Mouse (Mus musculus): Measurements from ENCODE around the gene Errfi1. TPM values are rescaled to one million over a fixed set of nuclear protein-coding genes. Genes with fewer than 3 reads are reported as not detected.

The Errfi1 gene
- polyA plus RNA-seq, 1 experiment: 32.4 TPM

- H3K27me3 ChIP-seq (ENCODE audit: control insufficient read depth, insufficient read depth, low read length): no peaks in the 10 kb centered on the region
- WGBS: 43% methylated on average over 5 of the region's 5 CpGs
- H3K27ac ChIP-seq (ENCODE audit: insufficient read depth, low read length): no peak overlapping the region
- no peak for DNase-seq
- H3K4me1 ChIP-seq (ENCODE audit: control insufficient read depth, insufficient read depth, low read length): no peaks in the 10 kb centered on the region
- TF ChIP-seq POLR2A (IDR thresholded peaks at IDR 0.05; ENCODE audit: borderline replicate concordance, insufficient read depth, low read length) (no peak), CTCF (IDR thresholded peaks at IDR 0.05; ENCODE audit: borderline replicate concordance, insufficient read depth, low read depth, low read length) (no peak)
- no peak overlapping the region for H3K4me3 ChIP-seq (replicated peaks; ENCODE audit: insufficient read depth, low read depth, low read length)
Observed at GRCm38 (mm10) chr4:150835163-150835562, 18.6 kb upstream of the Errfi1 start.

- WGBS: 90% methylated on average over 13 of the region's 13 CpGs
- DNase-seq: no peak
- Histone ChIP-seq H3K27me3 (ENCODE audit: control insufficient read depth, insufficient read depth, low read length) (no peaks in the 10 kb centered on the region), H3K4me3 (replicated peaks; ENCODE audit: insufficient read depth, low read depth, low read length) (no peak overlapping the region), H3K4me1 (ENCODE audit: control insufficient read depth, insufficient read depth, low read length) (no peaks in the 10 kb centered on the region), H3K27ac (ENCODE audit: insufficient read depth, low read length) (no peak overlapping the region)
- TF ChIP-seq POLR2A (IDR thresholded peaks at IDR 0.05; ENCODE audit: borderline replicate concordance, insufficient read depth, low read length): no peak
- no peak for TF ChIP-seq CTCF (IDR thresholded peaks at IDR 0.05; ENCODE audit: borderline replicate concordance, insufficient read depth, low read depth, low read length)
Observed at GRCm38 (mm10) chr4:150836258-150836657, 17.5 kb upstream of the Errfi1 start.

- 86% methylated on average over 12 of the region's 12 CpGs for WGBS
- no peak for DNase-seq
- no peak for TF ChIP-seq POLR2A (IDR thresholded peaks at IDR 0.05; ENCODE audit: borderline replicate concordance, insufficient read depth, low read length)
- TF ChIP-seq CTCF (IDR thresholded peaks at IDR 0.05; ENCODE audit: borderline replicate concordance, insufficient read depth, low read depth, low read length): no peak
Observed at GRCm38 (mm10) chr4:150836961-150837360, 16.8 kb upstream of the Errfi1 start.

DNA sequence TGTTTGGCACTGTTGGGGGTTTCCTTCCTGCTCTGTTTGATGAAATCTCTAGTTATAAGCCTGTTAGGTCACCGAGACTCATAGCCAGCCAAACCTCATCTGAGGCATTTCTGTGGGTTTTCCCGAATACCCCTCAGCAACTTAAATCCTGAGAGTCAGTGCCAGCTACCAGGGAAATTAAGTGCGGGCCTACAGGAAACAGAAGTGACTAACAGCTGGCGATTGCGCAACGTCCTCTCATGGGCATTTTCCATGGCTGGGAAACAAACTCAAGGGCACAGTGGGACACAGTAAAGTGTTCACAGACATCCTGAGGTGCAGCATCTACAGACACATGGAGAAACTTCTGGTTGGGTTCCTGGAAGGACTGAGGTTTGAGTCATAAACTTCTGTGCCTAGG, 16.3 kb upstream of the Errfi1 start:
- WGBS: 81% methylated on average over 6 of the region's 6 CpGs
- DNase-seq: no peak
- no peak for TF ChIP-seq POLR2A (IDR thresholded peaks at IDR 0.05; ENCODE audit: borderline replicate concordance, insufficient read depth, low read length)
- Histone ChIP-seq H3K27ac (ENCODE audit: insufficient read depth, low read length) (no peak overlapping the region), H3K4me1 (ENCODE audit: control insufficient read depth, insufficient read depth, low read length) (no peaks in the 10 kb centered on the region), H3K27me3 (ENCODE audit: control insufficient read depth, insufficient read depth, low read length) (no peaks in the 10 kb centered on the region), H3K4me3 (replicated peaks; ENCODE audit: insufficient read depth, low read depth, low read length) (no peak overlapping the region)

More at GRCm38 (mm10) chr4:150836961-150837360, 16.8 kb upstream of the Errfi1 start:
- H3K4me3 ChIP-seq (replicated peaks; ENCODE audit: insufficient read depth, low read depth, low read length): no peak overlapping the region
- H3K27me3 ChIP-seq (ENCODE audit: control insufficient read depth, insufficient read depth, low read length): no peaks in the 10 kb centered on the region
- no peak overlapping the region for H3K27ac ChIP-seq (ENCODE audit: insufficient read depth, low read length)
- no peaks in the 10 kb centered on the region for H3K4me1 ChIP-seq (ENCODE audit: control insufficient read depth, insufficient read depth, low read length)

GRCm38 (mm10) chr4:150842045-150842444, 11.7 kb upstream of the Errfi1 start:
- Histone ChIP-seq H3K27me3 (ENCODE audit: control insufficient read depth, insufficient read depth, low read length) (no peaks in the 10 kb centered on the region; the same call in 1 of the 2 replicates), H3K4me3 (replicated peaks; ENCODE audit: insufficient read depth, low read depth, low read length) (no peak overlapping the region), H3K27ac (ENCODE audit: insufficient read depth, low read length) (no peak overlapping the region), H3K4me1 (ENCODE audit: control insufficient read depth, insufficient read depth, low read length) (no peaks in the 10 kb centered on the region)
- DNase-seq: no peak
- WGBS: 83% methylated on average over 5 of the region's 5 CpGs
- TF ChIP-seq POLR2A (IDR thresholded peaks at IDR 0.05; ENCODE audit: borderline replicate concordance, insufficient read depth, low read length) (no peak), CTCF (IDR thresholded peaks at IDR 0.05; ENCODE audit: borderline replicate concordance, insufficient read depth, low read depth, low read length) (no peak)

- H3K4me3 ChIP-seq (replicated peaks; ENCODE audit: insufficient read depth, low read depth, low read length): no peak overlapping the region
- H3K27ac ChIP-seq (ENCODE audit: insufficient read depth, low read length): no peak overlapping the region
- no peak for DNase-seq
- no peaks in the 10 kb centered on the region; the same call in 1 of the 2 replicates for H3K27me3 ChIP-seq (ENCODE audit: control insufficient read depth, insufficient read depth, low read length)
- WGBS: 59% methylated on average over 7 of the region's 7 CpGs
- TF ChIP-seq CTCF (IDR thresholded peaks at IDR 0.05; ENCODE audit: borderline replicate concordance, insufficient read depth, low read depth, low read length) (no peak), POLR2A (IDR thresholded peaks at IDR 0.05; ENCODE audit: borderline replicate concordance, insufficient read depth, low read length) (no peak)
- H3K4me1 ChIP-seq (ENCODE audit: control insufficient read depth, insufficient read depth, low read length): no peaks in the 10 kb centered on the region
Observed at GRCm38 (mm10) chr4:150843181-150843580, 10.5 kb upstream of the Errfi1 start.

DNA sequence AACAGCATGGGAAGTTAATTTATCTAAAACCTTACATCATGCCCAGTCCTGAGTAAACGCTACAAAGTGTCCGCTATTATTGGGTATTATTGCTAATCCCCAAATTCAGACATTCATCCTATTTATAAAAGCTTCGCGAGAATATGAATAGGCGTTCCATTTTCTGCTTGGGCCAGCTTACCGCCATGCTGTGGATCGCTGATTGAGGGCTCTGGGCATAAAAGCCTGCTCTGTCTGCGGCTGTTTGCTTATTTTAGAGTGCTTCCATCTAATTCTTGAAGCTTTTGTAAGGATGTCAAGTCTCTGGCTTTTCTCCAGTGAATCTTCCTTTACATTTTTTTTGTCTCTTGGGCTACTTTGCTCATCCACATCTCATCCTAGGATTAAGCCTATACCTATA, 7.4 kb upstream of the Errfi1 start:
- H3K27ac ChIP-seq (ENCODE audit: insufficient read depth, low read length): no peak overlapping the region
- no peak overlapping the region for H3K4me3 ChIP-seq (replicated peaks; ENCODE audit: insufficient read depth, low read depth, low read length)
- WGBS: 45% methylated on average over 8 of the region's 8 CpGs
- H3K4me1 ChIP-seq (ENCODE audit: control insufficient read depth, insufficient read depth, low read length): no peaks in the 10 kb centered on the region; the same call in 1 of the 2 replicates
- DNase-seq: no peak
- TF ChIP-seq POLR2A (IDR thresholded peaks at IDR 0.05; ENCODE audit: borderline replicate concordance, insufficient read depth, low read length): no peak
- no peak for TF ChIP-seq CTCF (IDR thresholded peaks at IDR 0.05; ENCODE audit: borderline replicate concordance, insufficient read depth, low read depth, low read length)
- H3K27me3 ChIP-seq (ENCODE audit: control insufficient read depth, insufficient read depth, low read length): no peaks in the 10 kb centered on the region; the same call in 1 of the 2 replicates

DNA sequence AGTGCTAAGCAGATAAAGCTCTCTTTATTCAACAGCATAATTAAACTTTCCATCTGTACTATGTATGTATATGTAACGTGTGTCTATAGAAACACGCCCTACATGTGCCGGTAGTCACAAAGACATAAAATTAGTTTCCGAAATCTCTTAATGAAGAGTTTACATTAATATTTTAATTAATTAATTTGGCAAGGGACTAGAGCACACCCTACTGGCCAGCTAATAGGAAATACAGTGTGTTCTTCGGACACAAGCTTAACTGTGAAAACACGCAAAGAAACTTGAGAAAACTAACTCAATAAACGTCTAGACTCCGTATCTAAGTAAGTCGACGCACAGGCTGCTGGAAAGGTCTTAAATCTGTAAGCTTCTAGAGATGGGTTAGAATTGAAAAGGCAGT, 3.8 kb upstream of the Errfi1 start:
- Histone ChIP-seq H3K27ac (ENCODE audit: insufficient read depth, low read length) (no peak overlapping the region), H3K27me3 (ENCODE audit: control insufficient read depth, insufficient read depth, low read length) (no peaks in the 10 kb centered on the region; the same call in 1 of the 2 replicates), H3K4me3 (replicated peaks; ENCODE audit: insufficient read depth, low read depth, low read length) (no peak overlapping the region), H3K4me1 (ENCODE audit: control insufficient read depth, insufficient read depth, low read length) (no peaks in the 10 kb centered on the region; the same call in 1 of the 2 replicates)
- no peak for TF ChIP-seq CTCF (IDR thresholded peaks at IDR 0.05; ENCODE audit: borderline replicate concordance, insufficient read depth, low read depth, low read length)
- TF ChIP-seq POLR2A (IDR thresholded peaks at IDR 0.05; ENCODE audit: borderline replicate concordance, insufficient read depth, low read length): no peak
- WGBS: 42% methylated on average over 10 of the region's 10 CpGs
- no peak for DNase-seq

Data from cerebellum, adult 2 months (tissue).